Mouse (Mus musculus) megakaryocyte, embryonic 14.5 days (primary cell): ENCODE measurements at regions not wholly inside any gene's neighbourhood (a gene's known extent, or its start where the extent isn't known, plus 50 kb on each side); places are given as distances from the start of the nearest gene placed in this dataset.

Source experiments
- H3K27me3 ChIP-seq: replicated peaks from 2 replicates; pipeline ENCODE3; 2012; ENCODE audit warnings: inconsistent platforms
- H3K36me3 ChIP-seq: replicated peaks from 2 replicates; pipeline ENCODE3; 2012; ENCODE audit warnings: low read length, inconsistent platforms, mixed read lengths
- H3K4me1 ChIP-seq: 2 replicates; pipeline ENCODE4 v1.6.1; 2012; ENCODE audit warnings: inconsistent platforms
- H3K4me3 ChIP-seq: replicated peaks from 2 replicates; pipeline ENCODE3; 2012; ENCODE audit warnings: moderate library complexity, mild to moderate bottlenecking, inconsistent platforms
- H3K9me3 ChIP-seq: 2 replicates; pipeline ENCODE4 v1.6.1; 2012; ENCODE audit warnings: inconsistent platforms
- FLI1 ChIP-seq: IDR thresholded peaks from 2 replicates; pipeline ENCODE4 v1.6.1; 2012; ENCODE audit warnings: low read length, inconsistent platforms, mixed read lengths
- GATA1 ChIP-seq: IDR thresholded peaks from 3 replicates; pipeline ENCODE4 v1.6.1; 2012; ENCODE audit warnings: mixed read lengths, low read length, inconsistent platforms, borderline replicate concordance

DNA sequence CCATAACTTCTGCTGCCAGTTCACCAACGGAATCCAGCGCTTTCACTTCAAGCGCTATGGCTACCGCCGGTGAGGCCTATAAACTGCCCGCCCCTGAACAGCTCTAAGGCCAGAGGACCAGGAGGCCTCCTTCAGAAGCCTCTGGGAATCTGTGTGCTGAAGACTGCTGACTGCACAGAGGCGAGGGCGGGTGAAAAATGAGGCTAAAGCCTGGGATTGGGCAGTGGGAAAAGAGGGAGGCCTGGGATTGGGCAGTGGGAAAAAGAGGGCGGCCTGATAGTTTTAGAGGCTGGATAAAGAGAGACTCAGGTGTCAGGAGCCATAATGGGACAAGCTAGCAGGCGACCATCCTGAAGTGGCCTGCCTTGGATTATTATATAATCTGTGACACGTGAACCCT lies 80.8 kb downstream of the Plekhb2 start:
- TF ChIP-seq FLI1 (no peak), GATA1 (no peak)
- no peaks in the 10 kb centered on the region for H3K36me3 ChIP-seq

DNA sequence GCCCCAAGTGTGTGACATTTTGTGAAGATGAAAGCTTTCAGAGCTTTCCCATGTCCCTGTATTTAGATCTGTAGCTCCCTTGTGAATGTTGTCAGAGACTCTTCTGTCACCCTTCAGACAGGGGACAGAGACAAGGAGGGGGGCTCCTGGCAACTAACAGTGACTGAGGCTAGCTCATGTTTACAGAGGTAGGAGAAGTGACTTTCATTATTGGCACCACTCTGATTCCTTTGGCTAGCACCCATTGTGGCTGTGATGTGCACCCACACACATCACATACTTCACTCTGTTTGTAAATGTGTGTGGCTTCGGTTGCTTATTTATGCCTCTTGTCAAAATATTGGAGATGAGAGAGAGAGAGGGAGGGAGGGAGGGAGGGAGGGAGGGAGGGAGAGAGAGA lies 93.4 kb downstream of the Plekhb2 start:
- no peaks in the 10 kb centered on the region for H3K36me3 ChIP-seq

More for the DNA sequence above, 80.8 kb downstream of the Plekhb2 start:
- no peak overlapping the region for H3K4me3 ChIP-seq
- no peaks in the 10 kb centered on the region for H3K27me3 ChIP-seq
- no peaks in the 10 kb centered on the region for H3K4me1 ChIP-seq
- H3K9me3 ChIP-seq: peaks cover 33% of the 10 kb centered on the region

DNA sequence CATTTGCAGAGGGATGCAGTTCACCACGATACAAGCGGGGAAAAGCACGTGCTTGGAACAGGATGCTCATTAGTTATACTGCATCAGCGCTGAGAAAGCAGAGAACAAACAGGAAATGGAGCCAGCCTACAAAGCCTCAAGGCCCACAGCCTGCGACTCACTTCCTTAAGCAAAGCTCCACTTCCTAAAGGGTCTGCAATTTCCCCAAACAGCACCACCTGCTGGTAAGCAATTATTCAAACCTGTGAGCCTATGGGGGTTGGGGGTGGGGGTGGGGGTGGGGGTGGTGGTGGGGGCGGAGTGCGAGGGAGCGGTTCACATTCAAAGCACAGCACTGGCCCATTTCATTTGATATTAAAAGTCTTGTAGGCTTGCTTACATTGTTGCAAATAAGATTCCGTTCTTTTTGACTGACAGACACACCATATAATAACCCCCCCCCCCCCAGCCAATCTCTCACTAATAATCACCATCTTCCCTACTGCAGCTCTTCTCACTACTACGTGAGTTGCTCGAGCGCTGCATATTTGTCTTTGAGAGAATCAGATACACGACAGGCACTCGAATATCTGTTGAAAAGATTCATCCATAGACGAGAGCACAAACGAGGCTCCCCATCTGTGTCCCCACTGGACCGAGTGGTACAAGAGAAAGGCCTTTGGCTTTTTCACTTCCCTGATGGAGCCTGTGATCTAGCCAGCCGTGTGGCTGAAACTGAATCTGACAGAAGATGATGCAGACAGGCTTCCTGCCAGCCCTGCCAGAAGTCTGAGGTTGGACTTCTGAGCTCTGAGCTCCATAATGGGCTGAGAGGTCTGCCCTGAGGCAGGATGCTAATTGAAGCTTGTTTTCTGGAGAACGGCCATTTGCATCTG lies 112.1 kb downstream of the Plekhb2 start:
- H3K36me3 ChIP-seq: no peaks in the 10 kb centered on the region
- TF ChIP-seq GATA1 (no peak), FLI1 (no peak)
- peaks cover 28% of the 10 kb centered on the region for H3K9me3 ChIP-seq
- H3K4me3 ChIP-seq: no peak overlapping the region
- no peaks in the 10 kb centered on the region for H3K4me1 ChIP-seq
- no peaks in the 10 kb centered on the region for H3K27me3 ChIP-seq

More for the DNA sequence above, 93.4 kb downstream of the Plekhb2 start:
- Histone ChIP-seq H3K27me3 (no peaks in the 10 kb centered on the region), H3K4me3 (no peak overlapping the region), H3K9me3 (peaks cover 4% of the 10 kb centered on the region; the same call in 1 of the 2 replicates), H3K4me1 (no peaks in the 10 kb centered on the region)
- no peak for TF ChIP-seq GATA1
- no peak for TF ChIP-seq FLI1

DNA sequence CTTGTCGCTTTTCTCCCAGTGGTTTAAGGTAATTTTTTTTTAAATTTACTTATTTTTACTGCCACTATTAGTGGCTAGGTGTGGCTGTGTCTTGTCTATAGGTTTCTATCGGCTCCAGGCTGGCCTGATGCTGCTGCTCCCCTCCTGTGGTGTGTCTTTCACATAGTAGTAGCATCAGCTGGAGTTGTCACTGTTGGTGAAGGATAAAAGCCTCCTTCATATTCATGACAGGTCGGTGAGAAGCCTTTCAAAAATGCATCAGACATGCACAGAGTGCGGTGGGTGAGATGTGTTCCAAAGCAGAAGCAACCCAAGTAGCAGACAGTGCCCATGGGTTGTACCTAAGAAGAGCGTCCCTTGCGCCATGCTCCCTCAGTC lies 112.7 kb downstream of the Plekhb2 start:
- Histone ChIP-seq H3K9me3 (peaks cover 28% of the 10 kb centered on the region), H3K36me3 (no peaks in the 10 kb centered on the region), H3K27me3 (no peaks in the 10 kb centered on the region), H3K4me3 (no peak overlapping the region), H3K4me1 (no peaks in the 10 kb centered on the region)
- no peak for TF ChIP-seq GATA1
- TF ChIP-seq FLI1: no peak

GRCm38 (mm10) chr1:34974801-34975200 lies 125.0 kb downstream of the Plekhb2 start:
- TF ChIP-seq GATA1 (no peak), FLI1 (no peak)
- Histone ChIP-seq H3K27me3 (no peaks in the 10 kb centered on the region), H3K4me1 (no peaks in the 10 kb centered on the region), H3K9me3 (peaks cover 28% of the 10 kb centered on the region), H3K36me3 (no peaks in the 10 kb centered on the region), H3K4me3 (no peak overlapping the region)

DNA sequence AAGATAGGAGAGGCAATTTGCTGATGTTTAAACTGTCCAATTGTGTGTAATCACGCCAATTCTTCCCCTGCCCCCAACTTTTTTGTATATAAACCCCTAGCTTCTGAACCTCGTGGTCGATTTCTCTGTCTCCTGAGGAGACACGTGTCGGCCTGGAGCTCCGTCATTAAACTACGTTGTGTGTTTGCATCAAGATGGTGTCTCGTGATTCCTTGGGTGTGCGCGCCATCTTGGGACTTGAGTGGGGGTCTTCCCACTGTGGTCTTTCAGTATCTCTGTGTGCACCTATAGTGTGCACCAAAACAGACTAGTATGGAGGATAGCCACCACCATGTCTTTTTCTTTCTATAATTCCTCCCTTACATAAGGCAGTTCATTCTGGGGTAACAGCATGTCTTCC lies 128.4 kb downstream of the Plekhb2 start:
- Histone ChIP-seq H3K4me3 (no peak overlapping the region), H3K27me3 (no peaks in the 10 kb centered on the region)
- TF ChIP-seq FLI1: no peak
- TF ChIP-seq GATA1: no peak

DNA sequence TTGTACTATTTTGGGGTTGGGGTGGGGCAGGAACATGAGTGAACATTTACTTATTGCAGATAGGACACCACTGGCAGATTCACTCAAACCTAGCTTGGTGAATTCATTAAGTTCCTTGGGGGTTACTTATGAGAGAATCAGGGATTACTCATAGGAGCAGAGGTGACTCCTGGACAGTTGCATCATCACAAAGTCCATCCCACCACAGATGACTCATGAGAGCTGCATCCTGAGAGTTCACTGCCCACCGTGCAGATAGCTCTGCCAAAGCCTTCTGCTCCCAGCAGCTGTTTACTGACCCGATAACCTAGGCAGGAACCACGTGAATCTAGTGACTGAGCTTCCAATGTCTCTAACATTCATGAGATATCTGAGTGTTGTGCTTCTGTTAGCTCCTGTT lies 129.6 kb downstream of the Plekhb2 start:
- Histone ChIP-seq H3K4me3 (no peak overlapping the region), H3K4me1 (no peaks in the 10 kb centered on the region), H3K36me3 (no peaks in the 10 kb centered on the region), H3K27me3 (no peaks in the 10 kb centered on the region), H3K9me3 (peaks cover 29% of the 10 kb centered on the region)
- TF ChIP-seq FLI1 (no peak), GATA1 (no peak)

More for the DNA sequence above, 128.4 kb downstream of the Plekhb2 start:
- H3K4me1 ChIP-seq: no peaks in the 10 kb centered on the region
- H3K36me3 ChIP-seq: no peaks in the 10 kb centered on the region
- H3K9me3 ChIP-seq: peaks cover 28% of the 10 kb centered on the region

DNA sequence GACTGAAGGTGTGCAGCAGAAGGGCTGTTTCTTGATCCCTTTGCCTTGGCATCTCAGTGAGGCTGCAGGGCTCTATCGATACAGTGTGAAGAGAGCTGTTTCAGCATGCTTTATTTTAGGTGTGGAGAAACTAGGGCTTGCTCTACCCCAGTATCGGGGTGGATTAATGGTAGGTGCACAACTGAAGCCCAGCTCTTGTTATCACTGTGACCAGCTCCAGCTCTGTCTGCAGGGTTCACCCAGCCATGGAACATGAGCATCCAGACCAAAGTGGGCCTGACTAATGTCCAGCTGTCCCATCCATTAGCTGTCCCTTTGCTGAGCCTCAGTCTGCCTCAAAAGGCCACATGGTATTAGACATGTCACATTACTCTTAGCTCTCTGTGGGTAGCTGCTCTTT lies 132.2 kb downstream of the Plekhb2 start:
- TF ChIP-seq GATA1: no peak
- TF ChIP-seq FLI1: no peak

GRCm38 (mm10) chr1:34982966-34983365 lies 133.2 kb downstream of the Plekhb2 start:
- H3K27me3 ChIP-seq: no peaks in the 10 kb centered on the region
- H3K4me1 ChIP-seq: no peaks in the 10 kb centered on the region
- TF ChIP-seq FLI1: no peak
- no peak overlapping the region for H3K4me3 ChIP-seq
- H3K36me3 ChIP-seq: no peaks in the 10 kb centered on the region
- peaks cover 21% of the 10 kb centered on the region for H3K9me3 ChIP-seq

More for the DNA sequence above, 132.2 kb downstream of the Plekhb2 start:
- Histone ChIP-seq H3K27me3 (no peaks in the 10 kb centered on the region), H3K36me3 (no peaks in the 10 kb centered on the region), H3K4me3 (no peak overlapping the region), H3K9me3 (peaks cover 25% of the 10 kb centered on the region), H3K4me1 (no peaks in the 10 kb centered on the region)

GRCm38 (mm10) chr1:34986861-34987260 lies 137.1 kb downstream of the Plekhb2 start:
- H3K4me1 ChIP-seq: no peaks in the 10 kb centered on the region
- H3K27me3 ChIP-seq: no peaks in the 10 kb centered on the region
- TF ChIP-seq FLI1: no peak
- no peak for TF ChIP-seq GATA1
- peaks cover 5% of the 10 kb centered on the region; the same call in 1 of the 2 replicates for H3K9me3 ChIP-seq
- no peak overlapping the region for H3K4me3 ChIP-seq
- no peaks in the 10 kb centered on the region for H3K36me3 ChIP-seq
